Mouse (Mus musculus): Measurements from ENCODE around the gene Clip2.

DNA sequence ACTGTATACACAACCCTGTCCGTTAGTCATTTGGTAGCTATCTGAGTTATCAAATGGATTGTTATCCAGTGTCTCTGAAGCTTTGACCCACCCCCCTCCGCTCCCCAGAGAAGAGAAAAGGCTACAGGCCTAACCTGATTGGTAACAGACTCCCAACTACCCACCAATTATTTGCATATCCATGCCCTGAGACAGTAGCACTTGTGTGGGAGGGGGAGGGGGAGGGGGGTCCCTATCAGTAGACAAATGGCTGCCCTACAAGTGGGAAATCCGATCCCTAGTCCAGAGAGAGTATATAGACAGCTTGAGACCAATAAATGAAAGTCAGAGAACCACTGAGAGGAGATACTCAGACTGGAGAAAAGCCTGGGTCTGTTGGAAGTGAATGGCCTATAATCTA is 15.8 kb upstream of the Clip2 start:
- TF ChIP-seq CTCF (IDR thresholded peaks at IDR 0.05; ENCODE audit: borderline replicate concordance, insufficient read depth, low read length) (no peak), POLR2A (IDR thresholded peaks at IDR 0.05; ENCODE audit: low read depth, low read length) (no peak)
